Mouse (Mus musculus): ENCODE data around the gene Gprasp2.
"Not testable (repeated sequence)": the region's sequence is repeated elsewhere in the genome, so short reads cannot be mapped to it uniquely, and the experiment has no call there.

Gene Gprasp2

GRCm38 (mm10) chrX:135838521-135839360 is at the start of gene Gprasp2:
TSS of gene Gprasp2 (plus strand) at chrX:135839034.
- DNase-seq (ENCODE audit: low read depth, low spot score), result peak; percentile 58

- DNase-seq (ENCODE audit: low read depth, low spot score), result peak; percentile 51
These were observed 47.3 kb upstream of the Gprasp2 start for GRCm38 (mm10) chrX:135791536-135791935.

- no peak for DNase-seq (ENCODE audit: low read depth, low spot score)
These were observed 46.5 kb upstream of the Gprasp2 start for GRCm38 (mm10) chrX:135792326-135792725.

GRCm38 (mm10) chrX:135795591-135796304 is 43.1 kb upstream of the Gprasp2 start:
- DNase-seq (ENCODE audit: low read depth, low spot score), result peak; percentile 78

GRCm38 (mm10) chrX:135796305-135797211 is 42.3 kb upstream of the Gprasp2 start:
- peak; percentile 4 for DNase-seq (ENCODE audit: low read depth, low spot score)

GRCm38 (mm10) chrX:135797212-135797644 is 41.6 kb upstream of the Gprasp2 start, which contains the start of gene Bhlhb9:
TSS of gene Bhlhb9 (plus strand) at chrX:135797594.
- DNase-seq (ENCODE audit: low read depth, low spot score), result peak; percentile 70

- no peak for DNase-seq (ENCODE audit: low read depth, low spot score)
These were observed 34.7 kb upstream of the Gprasp2 start for GRCm38 (mm10) chrX:135804149-135804548.

- peak; percentile 50 for DNase-seq (ENCODE audit: low read depth, low spot score)
These were observed 33.1 kb upstream of the Gprasp2 start for GRCm38 (mm10) chrX:135805780-135806179.

GRCm38 (mm10) chrX:135835896-135836295 is 2.9 kb upstream of the Gprasp2 start:
- DNase-seq (ENCODE audit: low read depth, low spot score), result not testable (repeated sequence)

- no peak for DNase-seq (ENCODE audit: low read depth, low spot score)
These were observed 938 bp upstream of the Gprasp2 start for GRCm38 (mm10) chrX:135837896-135838295.

GRCm38 (mm10) chrX:135839397-135840391 is 860 bp downstream of the Gprasp2 start:
- DNase-seq (ENCODE audit: low read depth, low spot score), result peak; percentile 60

GRCm38 (mm10) chrX:135866806-135867205 is 28.0 kb downstream of the Gprasp2 start:
- peak; percentile 32 for DNase-seq (ENCODE audit: low read depth, low spot score)

- no peak for DNase-seq (ENCODE audit: low read depth, low spot score)
These were observed 37.8 kb downstream of the Gprasp2 start for GRCm38 (mm10) chrX:135876679-135877078.

- no peak for DNase-seq (ENCODE audit: low read depth, low spot score)
These were observed 40.8 kb downstream of the Gprasp2 start for GRCm38 (mm10) chrX:135879626-135880025.

- DNase-seq (ENCODE audit: low read depth, low spot score), result peak; percentile 95
These were observed 46.8 kb downstream of the Gprasp2 start for GRCm38 (mm10) chrX:135885411-135886233.

- peak; percentile 46 for DNase-seq (ENCODE audit: low read depth, low spot score)
These were observed 47.4 kb downstream of the Gprasp2 start for GRCm38 (mm10) chrX:135886234-135886585.

Measured in ZHBTc4 (cell line).